Mouse (Mus musculus) E14TG2a.4 (cell line): ENCODE measurements around the gene Olfr202.
"Not testable (repeated sequence)": the region's sequence is repeated elsewhere in the genome, so short reads cannot be mapped to it uniquely, and the experiment has no call there.

ENCODE experiments used
- CTCF ChIP-seq: conservative IDR thresholded peaks from 2 replicates; pipeline ENCODE4 v1.5.1; 2014; ENCODE audit warnings: low read length
- NANOG ChIP-seq: IDR thresholded peaks from 2 replicates; pipeline ENCODE4 v1.6.1; 2014; ENCODE audit warnings: borderline replicate concordance, low read length, mixed read lengths

GRCm38 (mm10) chr16:59272532-59272931, 14.1 kb downstream of the Olfr202 start, which contains the start of gene Olfr201:
- TF ChIP-seq NANOG, CTCF: not testable (repeated sequence)
